13 mouse cellular contexts compared by ENCODE assay signal in the genomic region with DNA sequence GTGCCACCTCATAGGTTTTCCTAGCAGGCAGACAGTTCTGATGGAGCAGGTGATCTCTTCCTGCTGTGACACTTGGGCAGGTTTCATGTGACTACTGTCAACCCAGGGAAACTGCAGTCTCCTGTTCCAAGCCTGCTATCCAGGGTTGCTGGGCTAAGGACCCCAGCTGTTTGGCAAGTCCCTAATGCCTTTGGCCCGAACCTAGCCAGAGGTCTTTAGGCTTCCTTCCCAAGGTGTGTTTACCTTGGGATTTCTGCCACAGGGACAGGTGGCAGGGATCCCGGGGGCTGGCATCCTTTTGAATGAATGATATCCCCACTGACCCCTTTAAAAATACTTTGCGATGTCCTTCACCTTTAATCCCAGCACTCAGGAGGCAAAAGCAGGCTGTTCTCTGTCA. TPM values are rescaled to one million over a fixed set of nuclear protein-coding genes. Genes with fewer than 3 reads are reported as not detected.
DNase-seq lines count a peak whose midpoint lies in the region; ATAC-seq and TF ChIP-seq lines count a peak whose summit lies in the region.
"Had no signal": no experiment of that assay in that cellular context is flagged by ENCODE, and none has a peak within 500 bp of the region (broad histone marks: within the 10 kb centered on the region; RNA-seq: fewer than 3 reads in every experiment).

No protein-coding gene starts in this region.

- H3K36me3 ChIP-seq in heart, embryonic 12.5 days: no peaks in the 10 kb centered on the region
- H3K36me3 ChIP-seq in intestine, embryonic 14.5 days (ENCODE audit: control insufficient read depth, insufficient read depth, low read length): no peaks in the 10 kb centered on the region
- H3K36me3 ChIP-seq in intestine, postnatal 0 days (ENCODE audit: control insufficient read depth, insufficient read depth): no peaks in the 10 kb centered on the region

- H3K9ac ChIP-seq in heart, embryonic 12.5 days: no peak overlapping the region
- H3K9ac ChIP-seq in intestine, embryonic 14.5 days (ENCODE audit: low read length): no peak overlapping the region
- H3K9ac ChIP-seq in intestine, postnatal 0 days (ENCODE audit: low read depth, low read length): no peak overlapping the region
- H3K9ac ChIP-seq: forebrain, embryonic 13.5 days had no signal

- DNase-seq in heart, postnatal 36 days: no peak
- no peak for DNase-seq in intestine, embryonic 14.5 days (ENCODE audit: low spot score)
- DNase-seq in urinary bladder, adult 2 months (ENCODE audit: low spot score): peak; percentile 19
- DNase-seq in urinary bladder, postnatal 4 days (ENCODE audit: low spot score in 2 of 2): no peak
- DNase-seq in kidney, postnatal 4 days: no peak
- DNase-seq: gastrocnemius, postnatal 25 days; liver had no signal

- H3K4me1 ChIP-seq in heart, embryonic 12.5 days (replicated peaks): peaks cover 62% of the 10 kb centered on the region
- H3K4me1 ChIP-seq in intestine, embryonic 14.5 days (replicated peaks; ENCODE audit: control insufficient read depth, insufficient read depth, low read length): peaks cover 33% of the 10 kb centered on the region
- no peaks in the 10 kb centered on the region for H3K4me1 ChIP-seq in intestine, postnatal 0 days (replicated peaks; ENCODE audit: control insufficient read depth, insufficient read depth, low read length)

- H3K4me2 ChIP-seq in heart, embryonic 12.5 days: 0 out of 2 replicates have a peak overlapping the region, but pooled peaks have one; percentile 99
- H3K4me2 ChIP-seq in intestine, embryonic 14.5 days (ENCODE audit: low read length): peak overlapping the region; percentile 98; the same call in 1 of the 2 replicates
- H3K4me2 ChIP-seq in intestine, postnatal 0 days (replicated peaks; ENCODE audit: low read depth): no peak overlapping the region
- H3K4me2 ChIP-seq: forebrain, embryonic 13.5 days had no signal

- 0 out of 2 replicates have a peak, but pooled peaks cover 8% of the 10 kb centered on the region for H3K27me3 ChIP-seq in heart, embryonic 12.5 days (replicated peaks)
- H3K27me3 ChIP-seq in intestine, embryonic 14.5 days (replicated peaks; ENCODE audit: control insufficient read depth, insufficient read depth, low read length): no peaks in the 10 kb centered on the region
- H3K27me3 ChIP-seq in intestine, postnatal 0 days (replicated peaks; ENCODE audit: control insufficient read depth, insufficient read depth, low read length): 0 out of 2 replicates have a peak, but pooled peaks cover 12% of the 10 kb centered on the region

- intact Hi-C loops in heart, postnatal 36 days (cut with DNase I): loop anchor here (5.0 kb wide), 1 partner anchor 220 kb away; a partner anchor contains a TSS

- H3K4me3 ChIP-seq in heart, embryonic 12.5 days: no peak overlapping the region
- no peak overlapping the region for H3K4me3 ChIP-seq in intestine, embryonic 14.5 days (ENCODE audit: low read depth, low read length)
- no peak overlapping the region for H3K4me3 ChIP-seq in intestine, postnatal 0 days (ENCODE audit: low read depth, low read length)
- H3K4me3 ChIP-seq: erythroblast, embryonic 14.5 days; forebrain, embryonic 13.5 days; layer of hippocampus, adult 2 months; megakaryocyte, embryonic 14.5 days had no signal

- ATAC-seq in heart, embryonic 12.5 days (ENCODE audit: insufficient number of reproducible peaks, low FRiP score): no peak
- ATAC-seq in intestine, embryonic 14.5 days (replicated peaks; ENCODE audit: low FRiP score, low TSS enrichment, low read depth): no peak
- ATAC-seq in intestine, postnatal 0 days: no peak
- ATAC-seq: forebrain, embryonic 13.5 days had no signal

- TF ChIP-seq CTCF in intestine, postnatal 0 days (IDR thresholded peaks at IDR 0.05; ENCODE audit: low read depth): no peak

- WGBS in heart, embryonic 12.5 days: 77% methylated on average over 3 of the region's 3 CpGs
- 77% methylated on average over 3 of the region's 3 CpGs for WGBS in intestine, embryonic 14.5 days
- WGBS in intestine, postnatal 0 days: 65% methylated on average over 3 of the region's 3 CpGs

- no peaks in the 10 kb centered on the region for H3K9me3 ChIP-seq in heart, embryonic 12.5 days (replicated peaks)
- no peaks in the 10 kb centered on the region for H3K9me3 ChIP-seq in intestine, embryonic 14.5 days (ENCODE audit: control insufficient read depth, low read length)
- no peaks in the 10 kb centered on the region for H3K9me3 ChIP-seq in intestine, postnatal 0 days (ENCODE audit: control insufficient read depth)
- H3K9me3 ChIP-seq: forebrain, embryonic 13.5 days; megakaryocyte, embryonic 14.5 days had no signal

- H3K27ac ChIP-seq in heart, embryonic 12.5 days (ENCODE audit: poor library complexity, severe bottlenecking): no peak overlapping the region
- H3K27ac ChIP-seq in intestine, embryonic 14.5 days (ENCODE audit: low read depth): peak overlapping the region; percentile 40; the same call in 1 of the 2 replicates
- no peak overlapping the region for H3K27ac ChIP-seq in intestine, postnatal 0 days (ENCODE audit: low read depth, low read length)
- H3K27ac ChIP-seq: forebrain, embryonic 13.5 days; layer of hippocampus, adult 2 months had no signal

RNA-seq across cellular contexts. Expression of a gene that starts 7.9 kb away (rescaled TPM):
- 12.4 and 12.5 TPM in 2 replicates for polyA plus RNA-seq in heart, embryonic 12.5 days (2016; fragmentation: Nextera tagmentation; extraction: Ambion mirVana)
- total RNA-seq in heart, postnatal 36 days (2021): 10 to 100 TPM; 16.0 to 18.0 TPM
- 5.0 and 5.1 TPM in 2 replicates for polyA plus RNA-seq in intestine, embryonic 14.5 days (2014; fragmentation: Nextera tagmentation; extraction: Ambion mirVana)
- polyA plus RNA-seq in intestine, postnatal 0 days (2015; fragmentation: Nextera tagmentation; extraction: Ambion mirVana): 3.5 and 4.6 TPM in 2 replicates
- 26.0 and 33.0 TPM in 2 replicates for polyA plus RNA-seq in urinary bladder, adult 2 months (2012; rRNA removed)

RNA-seq across cellular contexts. Expression of a gene that starts 45.1 kb away (rescaled TPM):
- polyA plus RNA-seq in heart, embryonic 12.5 days (2016; fragmentation: Nextera tagmentation; extraction: Ambion mirVana): 5.4 and 6.0 TPM in 2 replicates
- total RNA-seq in heart, postnatal 36 days (2021): 10 to 100 TPM; 18.3 to 19.6 TPM
- polyA plus RNA-seq in intestine, embryonic 14.5 days (2014; fragmentation: Nextera tagmentation; extraction: Ambion mirVana): 2.1 and 2.5 TPM in 2 replicates
- polyA plus RNA-seq in intestine, postnatal 0 days (2015; fragmentation: Nextera tagmentation; extraction: Ambion mirVana): 2.4 and 2.5 TPM in 2 replicates
- 9.1 and 9.7 TPM in 2 replicates for polyA plus RNA-seq in urinary bladder, adult 2 months (2012; rRNA removed)

RNA-seq across cellular contexts. Expression of a gene that starts 55.6 kb away (rescaled TPM):
- 0.06 and 0.08 TPM in 2 replicates for polyA plus RNA-seq in heart, embryonic 12.5 days (2016; fragmentation: Nextera tagmentation; extraction: Ambion mirVana)
- under 1 TPM; 0.08 to 0.11 TPM for total RNA-seq in heart, postnatal 36 days (2021)
- polyA plus RNA-seq in intestine, embryonic 14.5 days (2014; fragmentation: Nextera tagmentation; extraction: Ambion mirVana): 0.11 and 0.15 TPM in 2 replicates
- polyA plus RNA-seq in intestine, postnatal 0 days (2015; fragmentation: Nextera tagmentation; extraction: Ambion mirVana): 0.07 and 0.20 TPM in 2 replicates
- polyA plus RNA-seq in urinary bladder, adult 2 months (2012; rRNA removed): 0.11 and 0.25 TPM in 2 replicates
- polyA plus RNA-seq: erythroblast, embryonic 14.5 days had no signal
